Mouse (Mus musculus): ENCODE measurements around the gene Gapdhs. TPM values are rescaled to one million over a fixed set of nuclear protein-coding genes. Genes with fewer than 3 reads are reported as not detected.

Gapdhs gene
- total and polyA plus RNA-seq, 3 experiments: 0.49 TPM; not detected in 2

GRCm38 (mm10) chr7:30721286-30721685 is 22.2 kb downstream of the Gapdhs start:
- no peak for DNase-seq (ENCODE audit: low read depth, low spot score)

DNA sequence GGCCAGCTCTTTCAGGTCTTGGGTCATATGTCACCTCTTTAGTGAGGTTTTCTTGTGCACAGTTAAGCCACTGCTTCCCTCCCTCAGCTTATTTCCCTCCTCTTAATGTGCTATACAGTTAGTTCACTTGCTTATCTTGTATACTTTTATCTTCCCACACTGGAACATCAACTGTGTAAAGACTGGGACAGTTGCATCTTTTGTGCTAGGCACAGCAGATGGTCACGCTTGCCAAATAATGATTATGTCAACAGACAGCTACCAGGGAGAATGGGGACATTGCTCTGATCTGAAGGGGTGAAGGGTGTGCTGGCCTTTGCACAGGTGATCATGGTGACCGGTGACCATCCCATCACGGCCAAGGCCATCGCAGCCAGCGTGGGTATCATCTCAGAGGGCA is 23.8 kb downstream of the Gapdhs start:
- Histone ChIP-seq H3K27me3 (ENCODE audit: control insufficient read depth in 1 of 2, insufficient read depth in 2 of 2, low read length in 2 of 2) (no peaks in the 10 kb centered on the region), H3K4me1 (ENCODE audit: control insufficient read depth in 1 of 2, insufficient read depth in 2 of 2, low read length in 2 of 2) (peaks cover 6 to 13% of the 10 kb centered on the region in 2 experiments), H3K27ac (ENCODE audit: control insufficient read depth, low read depth, low read length) (no peak overlapping the region), H3K36me3 (ENCODE audit: control insufficient read depth in 1 of 2, insufficient read depth in 2 of 2, low read length in 2 of 2) (no peaks in the 10 kb centered on the region), H3K9me3 (replicated peaks; ENCODE audit: insufficient read depth, low read length) (no peaks in the 10 kb centered on the region), H3K4me3 (ENCODE audit: control insufficient read depth in 1 of 2, insufficient read depth in 1 of 2, low read depth in 2 of 2, low read length in 2 of 2) (no peak overlapping the region), H3K9ac (ENCODE audit: control insufficient read depth, low read depth, low read length, poor library complexity, severe bottlenecking) (no peak overlapping the region), H3K79me2 (ENCODE audit: control insufficient read depth, insufficient read depth, low read length, poor library complexity) (no peaks in the 10 kb centered on the region)
- DNase-seq (ENCODE audit: low read depth, low spot score): no peak
- peak; percentile 46; the same call in 1 of the 2 replicates for TF ChIP-seq SIN3A (IDR thresholded peaks at IDR 0.05; ENCODE audit: low read length)
- no peak for TF ChIP-seq GABPA (IDR thresholded peaks at IDR 0.05; ENCODE audit: low read depth, low read length)
- TF ChIP-seq EP300 (IDR thresholded peaks at IDR 0.05; ENCODE audit: low read depth in 1 of 2, low read length in 2 of 2): peak; percentile 23 to 68; a peak in 3 of 4 replicates
- TF ChIP-seq GATA1 (IDR thresholded peaks at IDR 0.05; ENCODE audit: low read depth, low read length): peak; percentile 53
- 0 out of 2 replicates have a peak, but pooled peaks have one; percentile 8 for TF ChIP-seq BHLHE40 (IDR thresholded peaks at IDR 0.05; ENCODE audit: borderline replicate concordance, low read depth, low read length)
- no peak for TF ChIP-seq MAX (IDR thresholded peaks at IDR 0.05; ENCODE audit: low read length)
- TF ChIP-seq USF1 (IDR thresholded peaks at IDR 0.05; ENCODE audit: low read depth, low read length): no peak
- peak; percentile 63 for TF ChIP-seq ETS1 (IDR thresholded peaks at IDR 0.05; ENCODE audit: low read depth, low read length)

More at GRCm38 (mm10) chr7:30721286-30721685, 22.2 kb downstream of the Gapdhs start:
- no peak overlapping the region for H3K9ac ChIP-seq (ENCODE audit: control insufficient read depth, low read depth, low read length, poor library complexity, severe bottlenecking)
- H3K9me3 ChIP-seq (replicated peaks; ENCODE audit: insufficient read depth, low read length): no peaks in the 10 kb centered on the region
- no peak overlapping the region for H3K4me3 ChIP-seq (ENCODE audit: control insufficient read depth in 1 of 2, insufficient read depth in 1 of 2, low read depth in 2 of 2, low read length in 2 of 2)
- H3K27ac ChIP-seq (ENCODE audit: control insufficient read depth, low read depth, low read length): no peak overlapping the region
- no peaks in the 10 kb centered on the region for H3K36me3 ChIP-seq (ENCODE audit: control insufficient read depth in 1 of 2, insufficient read depth in 2 of 2, low read length in 2 of 2)
- H3K79me2 ChIP-seq (ENCODE audit: control insufficient read depth, insufficient read depth, low read length, poor library complexity): no peaks in the 10 kb centered on the region
- H3K4me1 ChIP-seq (ENCODE audit: control insufficient read depth in 1 of 2, insufficient read depth in 2 of 2, low read length in 2 of 2): peaks cover 6 to 13% of the 10 kb centered on the region in 2 experiments
- H3K27me3 ChIP-seq (ENCODE audit: control insufficient read depth in 1 of 2, insufficient read depth in 2 of 2, low read length in 2 of 2): no peaks in the 10 kb centered on the region
- TF ChIP-seq MXI1 (IDR thresholded peaks at IDR 0.05; ENCODE audit: low read depth, low read length): no peak
- TF ChIP-seq BHLHE40 (IDR thresholded peaks at IDR 0.05; ENCODE audit: borderline replicate concordance, low read depth, low read length): no peak
- no peak for TF ChIP-seq UBTF (IDR thresholded peaks at IDR 0.05; ENCODE audit: borderline replicate concordance, insufficient read depth, low read depth, low read length)
- TF ChIP-seq GABPA (IDR thresholded peaks at IDR 0.05; ENCODE audit: low read depth, low read length): no peak
- no peak for TF ChIP-seq TBP (IDR thresholded peaks at IDR 0.05; ENCODE audit: low read depth, low read length)
- TF ChIP-seq RAD21 (IDR thresholded peaks at IDR 0.05; ENCODE audit: low read depth, low read length): no peak
- no peak for TF ChIP-seq POLR2AphosphoS5 (IDR thresholded peaks at IDR 0.05; ENCODE audit: borderline replicate concordance, low read depth, low read length)
- TF ChIP-seq MAZ (IDR thresholded peaks at IDR 0.05; ENCODE audit: low read depth, low read length): no peak

DNA sequence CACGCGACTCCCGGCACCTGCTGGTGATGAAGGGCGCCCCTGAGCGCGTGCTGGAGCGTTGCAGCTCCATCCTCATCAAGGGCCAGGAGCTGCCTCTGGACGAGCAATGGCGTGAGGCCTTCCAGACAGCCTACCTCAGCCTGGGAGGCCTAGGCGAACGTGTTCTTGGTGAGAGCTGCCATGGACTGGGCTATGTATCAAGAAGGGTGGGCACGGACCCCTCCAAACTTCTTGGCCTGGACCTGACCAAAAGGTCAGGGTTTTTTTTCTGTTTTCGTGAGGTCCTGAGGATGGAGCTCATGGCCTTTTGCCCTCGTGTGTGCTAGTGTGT is 25.8 kb downstream of the Gapdhs start:
- TF ChIP-seq TAL1 (IDR thresholded peaks at IDR 0.05; ENCODE audit: low read length) (no peak), CTCF (IDR thresholded peaks at IDR 0.05 in 2 of 3, conservative IDR thresholded peaks at IDR 0.05 in 1 of 3; ENCODE audit: control insufficient read depth in 1 of 3, insufficient read depth in 1 of 3, low read depth in 2 of 3, low read length in 3 of 3, poor library complexity in 1 of 3, severe bottlenecking in 1 of 3) (peak in 2 of 3 experiments; percentile 20 to 24; a peak in 3 of 6 replicates)
- Histone ChIP-seq H3K4me3 (ENCODE audit: control insufficient read depth in 1 of 2, insufficient read depth in 1 of 2, low read depth in 2 of 2, low read length in 2 of 2) (peak overlapping the region; percentile 28 to 33; a peak in 3 of 4 replicates), H3K27ac (ENCODE audit: control insufficient read depth, low read depth, low read length) (no peak overlapping the region), H3K36me3 (ENCODE audit: control insufficient read depth in 1 of 2, insufficient read depth in 2 of 2, low read length in 2 of 2) (no peaks in the 10 kb centered on the region), H3K4me1 (ENCODE audit: control insufficient read depth in 1 of 2, insufficient read depth in 2 of 2, low read length in 2 of 2) (peaks cover 6 to 13% of the 10 kb centered on the region in 2 experiments), H3K79me2 (ENCODE audit: control insufficient read depth, insufficient read depth, low read length, poor library complexity) (no peaks in the 10 kb centered on the region), H3K27me3 (ENCODE audit: control insufficient read depth in 1 of 2, insufficient read depth in 2 of 2, low read length in 2 of 2) (no peaks in the 10 kb centered on the region), H3K9ac (ENCODE audit: control insufficient read depth, low read depth, low read length, poor library complexity, severe bottlenecking) (peak overlapping the region; percentile 26; the same call in 1 of the 2 replicates), H3K9me3 (replicated peaks; ENCODE audit: insufficient read depth, low read length) (no peaks in the 10 kb centered on the region)
- no peak for DNase-seq (ENCODE audit: low read depth, low spot score)

Data from MEL (cell line).